Mouse (Mus musculus) embryonic facial prominence, embryonic 15.5 days (tissue): ENCODE measurements around the gene A430005L14Rik. TPM values are rescaled to one million over a fixed set of nuclear protein-coding genes. Genes with fewer than 3 reads are reported as not detected.
"Not testable (repeated sequence)": the region's sequence is repeated elsewhere in the genome, so short reads cannot be mapped to it uniquely, and the experiment has no call there.

Experiments
- ATAC-seq: fragments of 200-750 bp; cut with Nextera tagmentation; 2 replicates; pipeline ENCODE4 v1.8.0; 2017; ENCODE audit warnings: low read depth, moderate TSS enrichment; ENCODE audit not compliant: insufficient number of reproducible peaks, low FRiP score, low TSS enrichment
- H3K27ac ChIP-seq: fragments of 300-500 bp; sonication (generic); replicated peaks from 2 replicates; pipeline ENCODE4 v1.5.1; 2015; ENCODE audit warnings: mild to moderate bottlenecking, inconsistent platforms
- H3K27me3 ChIP-seq: fragments of 300-500 bp; sonication (generic); 2 replicates; pipeline ENCODE4 v1.6.1; 2015; ENCODE audit warnings: inconsistent platforms
- H3K36me3 ChIP-seq: fragments of 300-500 bp; sonication (generic); 2 replicates; pipeline ENCODE4 v1.6.1; 2015; ENCODE audit warnings: mild to moderate bottlenecking, inconsistent platforms
- H3K4me1 ChIP-seq: fragments of 300-500 bp; sonication (generic); 2 replicates; pipeline ENCODE4 v1.6.1; 2015; ENCODE audit warnings: inconsistent platforms
- H3K4me2 ChIP-seq: fragments of 300-500 bp; sonication (generic); replicated peaks from 2 replicates; pipeline ENCODE4 v1.6.1; 2015; ENCODE audit warnings: mild to moderate bottlenecking, inconsistent platforms
- H3K4me3 ChIP-seq: fragments of 300-500 bp; sonication (generic); replicated peaks from 2 replicates; pipeline ENCODE4 v1.5.1; 2015; ENCODE audit warnings: mild to moderate bottlenecking, inconsistent platforms
- H3K9ac ChIP-seq: fragments of 300-500 bp; sonication (generic); 2 replicates; pipeline ENCODE4 v1.6.1; 2015; ENCODE audit warnings: inconsistent platforms
- H3K9me3 ChIP-seq: fragments of 300-500 bp; sonication (generic); replicated peaks from 2 replicates; pipeline ENCODE4 v1.6.1; 2016; ENCODE audit warnings: inconsistent platforms
- WGBS: fragments of 180-500 bp; shearing (Covaris S2); methylation state at CpG from one replicate; pipeline ENCODE4 v1.1.7; 2015; 5-methylcytosine and 5-hydroxymethylcytosine counted together
- polyA plus RNA-seq: library from polyadenylated mRNA; unstranded; fragments of >200 nt; fragmentation: Nextera tagmentation; extraction: Ambion mirVana; gene quantifications from 2 replicates; pipeline ENCODE4 v1.2.1, GENCODE M21; 2015

A430005L14Rik gene
- polyA plus RNA-seq: 74.7 and 79.0 TPM in 2 replicates

GRCm38 (mm10) chr4:153956569-153957405 lies at the start of gene A430005L14Rik:
TSS of gene A430005L14Rik (plus strand) at chr4:153957237.
- Histone ChIP-seq H3K4me1 (peaks cover 19% of the 10 kb centered on the region), H3K4me3 (peak within 1 kb of the TSS; percentile 75), H3K9me3 (no peaks in the 10 kb centered on the region), H3K36me3 (peaks cover 28% of the 10 kb centered on the region), H3K27me3 (peaks cover 9% of the 10 kb centered on the region; the same call in 1 of the 2 replicates), H3K27ac (peak within 1 kb of the TSS; percentile 88), H3K4me2 (peak within 1 kb of the TSS; percentile 67), H3K9ac (peak within 1 kb of the TSS; percentile 76)
- WGBS: 1% methylated on average over 67 of the region's 67 CpGs
- peak; percentile 97 for ATAC-seq

GRCm38 (mm10) chr4:153907573-153907972 lies 49.5 kb upstream of the A430005L14Rik start:
- Histone ChIP-seq H3K4me3 (no peak overlapping the region), H3K9ac (no peak overlapping the region), H3K4me2 (no peak overlapping the region), H3K9me3 (no peaks in the 10 kb centered on the region), H3K27ac (no peak overlapping the region), H3K27me3 (no peaks in the 10 kb centered on the region), H3K36me3 (no peaks in the 10 kb centered on the region), H3K4me1 (no peaks in the 10 kb centered on the region)
- 15% methylated on average over 11 of the region's 11 CpGs for WGBS
- ATAC-seq: no peak

- no peak overlapping the region for H3K9ac ChIP-seq
- no peaks in the 10 kb centered on the region for H3K4me1 ChIP-seq
- 61% methylated on average over 3 of the region's 3 CpGs for WGBS
- no peak overlapping the region for H3K4me3 ChIP-seq
- no peak for ATAC-seq
- no peaks in the 10 kb centered on the region for H3K9me3 ChIP-seq
- H3K36me3 ChIP-seq: no peaks in the 10 kb centered on the region
- no peak overlapping the region for H3K27ac ChIP-seq
- H3K4me2 ChIP-seq: no peak overlapping the region
- H3K27me3 ChIP-seq: no peaks in the 10 kb centered on the region
Observed at GRCm38 (mm10) chr4:153913635-153914034, 43.4 kb upstream of the A430005L14Rik start.

GRCm38 (mm10) chr4:153917773-153918500 lies 39.1 kb upstream of the A430005L14Rik start:
- Histone ChIP-seq H3K9me3 (no peaks in the 10 kb centered on the region), H3K9ac (no peak overlapping the region), H3K27ac (no peak overlapping the region), H3K27me3 (peaks cover 6% of the 10 kb centered on the region), H3K4me1 (no peaks in the 10 kb centered on the region), H3K36me3 (no peaks in the 10 kb centered on the region), H3K4me2 (no peak overlapping the region), H3K4me3 (no peak overlapping the region)
- 42% methylated on average over 8 of the region's 8 CpGs for WGBS
- ATAC-seq: no peak

- Histone ChIP-seq H3K4me1 (no peaks in the 10 kb centered on the region), H3K9me3 (no peaks in the 10 kb centered on the region), H3K4me2 (no peak overlapping the region), H3K9ac (no peak overlapping the region), H3K4me3 (no peak overlapping the region), H3K36me3 (no peaks in the 10 kb centered on the region), H3K27me3 (peaks cover 6% of the 10 kb centered on the region), H3K27ac (no peak overlapping the region)
- WGBS: 57% methylated on average over 9 of the region's 9 CpGs
- no peak for ATAC-seq
Observed at GRCm38 (mm10) chr4:153920517-153921233, 36.4 kb upstream of the A430005L14Rik start.

GRCm38 (mm10) chr4:153922090-153922489 lies 34.9 kb upstream of the A430005L14Rik start:
- H3K27ac ChIP-seq, H3K36me3 ChIP-seq, ATAC-seq, H3K4me2 ChIP-seq, H3K27me3 ChIP-seq, H3K9ac ChIP-seq, H3K9me3 ChIP-seq, H3K4me1 ChIP-seq, H3K4me3 ChIP-seq: not testable (repeated sequence)
- 39% methylated on average over 4 of the region's 4 CpGs for WGBS

GRCm38 (mm10) chr4:153928772-153929299 lies 28.2 kb upstream of the A430005L14Rik start:
- 0 out of 2 replicates have a peak, but pooled peaks cover 2% of the 10 kb centered on the region for H3K4me1 ChIP-seq
- no peak overlapping the region for H3K9ac ChIP-seq
- H3K4me2 ChIP-seq: no peak overlapping the region
- H3K9me3 ChIP-seq: no peaks in the 10 kb centered on the region
- no peaks in the 10 kb centered on the region for H3K27me3 ChIP-seq
- WGBS: 83% methylated on average over 11 of the region's 11 CpGs
- H3K4me3 ChIP-seq: no peak overlapping the region
- no peaks in the 10 kb centered on the region for H3K36me3 ChIP-seq
- ATAC-seq: no peak
- no peak overlapping the region for H3K27ac ChIP-seq

- Histone ChIP-seq H3K9ac (no peak overlapping the region), H3K4me1 (0 out of 2 replicates have a peak, but pooled peaks cover 2% of the 10 kb centered on the region), H3K36me3 (no peaks in the 10 kb centered on the region), H3K4me2 (no peak overlapping the region), H3K9me3 (no peaks in the 10 kb centered on the region), H3K4me3 (no peak overlapping the region), H3K27me3 (no peaks in the 10 kb centered on the region), H3K27ac (no peak overlapping the region)
- 61% methylated on average over 10 of the region's 10 CpGs for WGBS
- no peak for ATAC-seq
Observed at GRCm38 (mm10) chr4:153929425-153929824, 27.6 kb upstream of the A430005L14Rik start.

GRCm38 (mm10) chr4:153929921-153930320 lies 27.1 kb upstream of the A430005L14Rik start:
- H3K9me3 ChIP-seq: no peaks in the 10 kb centered on the region
- H3K4me3 ChIP-seq: no peak overlapping the region
- H3K27me3 ChIP-seq: no peaks in the 10 kb centered on the region
- no peak overlapping the region for H3K9ac ChIP-seq
- H3K4me1 ChIP-seq: 0 out of 2 replicates have a peak, but pooled peaks cover 2% of the 10 kb centered on the region
- no peak for ATAC-seq
- H3K4me2 ChIP-seq: no peak overlapping the region
- H3K27ac ChIP-seq: no peak overlapping the region
- H3K36me3 ChIP-seq: no peaks in the 10 kb centered on the region
- WGBS: 62% methylated on average over 4 of the region's 4 CpGs

- H3K4me1 ChIP-seq: peaks cover 6% of the 10 kb centered on the region; the same call in 1 of the 2 replicates
- H3K27ac ChIP-seq: no peak overlapping the region
- no peak overlapping the region for H3K9ac ChIP-seq
- WGBS: 66% methylated on average over 4 of the region's 4 CpGs
- H3K9me3 ChIP-seq: no peaks in the 10 kb centered on the region
- H3K27me3 ChIP-seq: peaks cover 16% of the 10 kb centered on the region
- H3K36me3 ChIP-seq: no peaks in the 10 kb centered on the region
- no peak overlapping the region for H3K4me2 ChIP-seq
- H3K4me3 ChIP-seq: no peak overlapping the region
- ATAC-seq: no peak
Observed at GRCm38 (mm10) chr4:153943243-153943642, 13.8 kb upstream of the A430005L14Rik start.

- no peak for ATAC-seq
- WGBS: 55% methylated on average over 6 of the region's 6 CpGs
- no peak overlapping the region for H3K9ac ChIP-seq
Observed at GRCm38 (mm10) chr4:153944261-153944660, 12.8 kb upstream of the A430005L14Rik start.

More at GRCm38 (mm10) chr4:153944261-153944660, 12.8 kb upstream of the A430005L14Rik start:
- H3K36me3 ChIP-seq: no peaks in the 10 kb centered on the region
- no peak overlapping the region for H3K27ac ChIP-seq
- H3K27me3 ChIP-seq: peaks cover 20% of the 10 kb centered on the region
- H3K9me3 ChIP-seq: no peaks in the 10 kb centered on the region
- no peak overlapping the region for H3K4me2 ChIP-seq
- peaks cover 6% of the 10 kb centered on the region; the same call in 1 of the 2 replicates for H3K4me1 ChIP-seq
- H3K4me3 ChIP-seq: no peak overlapping the region
